Mouse (Mus musculus): ENCODE measurements around the gene Psmb1. TPM values are rescaled to one million over a fixed set of nuclear protein-coding genes. Genes with fewer than 3 reads are reported as not detected.

The Psmb1 gene
- polyA plus RNA-seq, 1 experiment from 2014 or later = 177 TPM

GRCm38 (mm10) chr17:15429937-15430336, 69.6 kb downstream of the Psmb1 start:
- 47% methylated on average over 1 of the region's 1 CpGs for WGBS (ENCODE audit: insufficient replicate concordance)
- H3K9me3 ChIP-seq (replicated peaks) = no peaks in the 10 kb centered on the region
- H3K27me3 ChIP-seq = no peaks in the 10 kb centered on the region
- H3K4me3 ChIP-seq (replicated peaks) = no peak overlapping the region
- peaks cover 32% of the 10 kb centered on the region for H3K36me3 ChIP-seq
- H3K9ac ChIP-seq = no peak overlapping the region
- ATAC-seq (ENCODE audit: low read depth) (peak; percentile 64), DNase-seq (no peak)
- H3K27ac ChIP-seq = no peak overlapping the region
- H3K4me2 ChIP-seq = no peak overlapping the region
- H3K4me1 ChIP-seq (replicated peaks) = peaks cover 9% of the 10 kb centered on the region; the same call in 1 of the 2 replicates

- no peak overlapping the region for H3K4me2 ChIP-seq
- no peak overlapping the region for H3K4me3 ChIP-seq (replicated peaks)
- ATAC-seq (ENCODE audit: low read depth) (no peak), DNase-seq (no peak)
- H3K27ac ChIP-seq = no peak overlapping the region
- H3K9me3 ChIP-seq (replicated peaks) = no peaks in the 10 kb centered on the region
- peaks cover 9% of the 10 kb centered on the region; the same call in 1 of the 2 replicates for H3K4me1 ChIP-seq (replicated peaks)
- peaks cover 32% of the 10 kb centered on the region for H3K36me3 ChIP-seq
- H3K9ac ChIP-seq = no peak overlapping the region
- H3K27me3 ChIP-seq = no peaks in the 10 kb centered on the region
- WGBS (ENCODE audit: insufficient replicate concordance) = 67% methylated on average over 6 of the region's 6 CpGs
These were observed 70.1 kb downstream of the Psmb1 start for GRCm38 (mm10) chr17:15429451-15429850.

GRCm38 (mm10) chr17:15425931-15426330, 73.6 kb downstream of the Psmb1 start:
- Histone ChIP-seq H3K27ac (no peak overlapping the region), H3K4me1 (replicated peaks) (peaks cover 9% of the 10 kb centered on the region; the same call in 1 of the 2 replicates), H3K4me2 (no peak overlapping the region), H3K36me3 (peaks cover 51% of the 10 kb centered on the region), H3K9ac (no peak overlapping the region), H3K27me3 (no peaks in the 10 kb centered on the region), H3K9me3 (replicated peaks) (no peaks in the 10 kb centered on the region), H3K4me3 (replicated peaks) (no peak overlapping the region)
- no peak for DNase-seq
- ATAC-seq (ENCODE audit: low read depth) = no peak
- 73% methylated on average over 3 of the region's 3 CpGs for WGBS (ENCODE audit: insufficient replicate concordance)

Other genes with a start within 250 kb of the Psmb1 start
- 1.1 and 1.3 TPM in 2 replicates for gene Dll1, start 122.9 kb downstream of the Psmb1 start, polyA plus RNA-seq (2015; fragmentation: Nextera tagmentation; extraction: Ambion mirVana)
- 6.3 and 7.3 TPM in 2 replicates for gene Fam120b, start 103.5 kb downstream of the Psmb1 start, polyA plus RNA-seq (2015; fragmentation: Nextera tagmentation; extraction: Ambion mirVana)
- 21.8 and 26.4 TPM in 2 replicates for gene Tbp, start 137 bp upstream of the Psmb1 start, polyA plus RNA-seq (2015; fragmentation: Nextera tagmentation; extraction: Ambion mirVana)
- gene Pdcd2, start 27.6 kb upstream of the Psmb1 start, polyA plus RNA-seq (2015; fragmentation: Nextera tagmentation; extraction: Ambion mirVana) = 31.9 and 35.4 TPM in 2 replicates
- gene Prdm9, start 64.6 kb upstream of the Psmb1 start, polyA plus RNA-seq (2015; fragmentation: Nextera tagmentation; extraction: Ambion mirVana) = 0.51 and 0.55 TPM in 2 replicates
- 16.8 and 20.5 TPM in 2 replicates for gene Chd1, start 205.2 kb upstream of the Psmb1 start, polyA plus RNA-seq (2015; fragmentation: Nextera tagmentation; extraction: Ambion mirVana)